Mouse (Mus musculus) stomach, embryonic 16.5 days (tissue): Measurements from ENCODE around the gene Agtrap. TPM values are rescaled to one million over a fixed set of nuclear protein-coding genes. Genes with fewer than 3 reads are reported as not detected.

Experiments
- polyA plus RNA-seq: library from polyadenylated mRNA; unstranded; fragments of >200 nt; fragmentation: Nextera tagmentation; extraction: Ambion mirVana; gene quantifications from 2 replicates; pipeline ENCODE4 v1.2.1, GENCODE M21; 2015

The Agtrap gene
- polyA plus RNA-seq, 1 experiment from 2014 or later: 16.5 TPM

Other genes with a start within 250 kb of the Agtrap start
- gene Zfp933, start 239.7 kb downstream of the Agtrap start, polyA plus RNA-seq: 4.4 and 6.2 TPM in 2 replicates
- gene Miip, start 219.2 kb downstream of the Agtrap start, polyA plus RNA-seq: 35.3 and 37.4 TPM in 2 replicates
- gene Fv1, start 219.1 kb downstream of the Agtrap start, polyA plus RNA-seq: 10.4 and 11.1 TPM in 2 replicates
- gene Mfn2, start 183.3 kb downstream of the Agtrap start, polyA plus RNA-seq: 43.0 and 47.4 TPM in 2 replicates
- 56.2 and 56.4 TPM in 2 replicates for gene Plod1, start 151.3 kb downstream of the Agtrap start, polyA plus RNA-seq
- 5.8 and 7.5 TPM in 2 replicates for gene 2510039O18Rik, start 147.1 kb downstream of the Agtrap start, polyA plus RNA-seq
- not detected in 2 replicates for gene Nppb, start 102.2 kb downstream of the Agtrap start, polyA plus RNA-seq
- 0.18 TPM in 1 of 2 replicates, not detected in the other for gene Nppa, start 87.3 kb downstream of the Agtrap start, polyA plus RNA-seq
- gene Clcn6, start 49.2 kb downstream of the Agtrap start, polyA plus RNA-seq: 5.7 and 6.1 TPM in 2 replicates
- gene Mthfr, start 49.0 kb downstream of the Agtrap start, polyA plus RNA-seq: 26.0 and 26.7 TPM in 2 replicates
- gene Mad2l2, start 42.4 kb upstream of the Agtrap start, polyA plus RNA-seq: 35.1 and 36.1 TPM in 2 replicates
- gene Draxin, start 42.7 kb upstream of the Agtrap start, polyA plus RNA-seq: 0.04 and 0.06 TPM in 2 replicates
- 16.2 and 17.4 TPM in 2 replicates for gene Fbxo6, start 64.1 kb upstream of the Agtrap start, polyA plus RNA-seq
- 6.5 and 7.5 TPM in 2 replicates for gene Fbxo44, start 72.5 kb upstream of the Agtrap start, polyA plus RNA-seq
- gene Fbxo2, start 72.6 kb upstream of the Agtrap start, polyA plus RNA-seq: 0.29 and 0.58 TPM in 2 replicates
- 0.12 and 0.19 TPM in 2 replicates for gene Disp3, start 199.9 kb upstream of the Agtrap start, polyA plus RNA-seq